Mouse (Mus musculus) lung, postnatal 4 days (tissue): ENCODE measurements at regions not wholly inside any gene's neighbourhood (a gene's known extent, or its start where the extent isn't known, plus 50 kb on each side); places are given as distances from the start of the nearest gene placed in this dataset.
"Not testable (repeated sequence)": the region's sequence is repeated elsewhere in the genome, so short reads cannot be mapped to it uniquely, and the experiment has no call there.

Experiments used
- DNase-seq, 2 experiments: peaks; one replicate each; pipeline ENCODE4 v3.0.0; 2021

- no peak for DNase-seq
These were observed 79.1 kb upstream of the Neurl1b start for GRCm38 (mm10) chr17:26335551-26335950.

- DNase-seq: no peak
These were observed 78.6 kb upstream of the Neurl1b start for GRCm38 (mm10) chr17:26336011-26336410.

- no peak for DNase-seq
These were observed 77.5 kb upstream of the Neurl1b start for GRCm38 (mm10) chr17:26337106-26337505.

GRCm38 (mm10) chr17:26345436-26345835, 69.2 kb upstream of the Neurl1b start:
- DNase-seq: not testable (repeated sequence)

- DNase-seq: no peak
These were observed 66.5 kb upstream of the Neurl1b start for GRCm38 (mm10) chr17:26348116-26348515.

- no peak for DNase-seq
These were observed 64.9 kb upstream of the Neurl1b start for GRCm38 (mm10) chr17:26349741-26350140.

- no peak for DNase-seq
These were observed 64.4 kb upstream of the Neurl1b start for GRCm38 (mm10) chr17:26350216-26350615.

GRCm38 (mm10) chr17:26351991-26352390, 62.6 kb upstream of the Neurl1b start:
- no peak for DNase-seq

- no peak for DNase-seq
These were observed 61.9 kb upstream of the Neurl1b start for GRCm38 (mm10) chr17:26352712-26353111.

GRCm38 (mm10) chr17:26354431-26354830, 60.2 kb upstream of the Neurl1b start:
- no peak for DNase-seq

- peak in 1 of 2 experiments; percentile 17 for DNase-seq
These were observed 59.3 kb upstream of the Neurl1b start for GRCm38 (mm10) chr17:26355301-26355700.

- peak in 1 of 2 experiments; percentile 20 for DNase-seq
These were observed 57.7 kb upstream of the Neurl1b start for GRCm38 (mm10) chr17:26356906-26357305.

- DNase-seq: peak; percentile 60 to 81
These were observed 56.8 kb upstream of the Neurl1b start for GRCm38 (mm10) chr17:26357784-26358183.

- peak in 1 of 2 experiments; percentile 17 for DNase-seq
These were observed 53.9 kb upstream of the Neurl1b start for GRCm38 (mm10) chr17:26360711-26361110.

- peak in 1 of 2 experiments; percentile 16 for DNase-seq
These were observed 53.2 kb upstream of the Neurl1b start for GRCm38 (mm10) chr17:26361420-26361819.

GRCm38 (mm10) chr17:26361992-26362391, 52.6 kb upstream of the Neurl1b start:
- peak in 1 of 2 experiments; percentile 66 for DNase-seq

GRCm38 (mm10) chr17:26362586-26363361, 51.9 kb upstream of the Neurl1b start:
- DNase-seq: peak in 1 of 2 experiments; percentile 26

- DNase-seq: peak in 1 of 2 experiments; percentile 25
These were observed 50.6 kb upstream of the Neurl1b start for GRCm38 (mm10) chr17:26363853-26364532.
